Mouse (Mus musculus) heart, adult 8-10 months (tissue): ENCODE results near the gene Coq5. TPM values are rescaled to one million over a fixed set of nuclear protein-coding genes. Genes with fewer than 3 reads are reported as not detected.
"Not testable (repeated sequence)": the region's sequence is repeated elsewhere in the genome, so short reads cannot be mapped to it uniquely, and the experiment has no call there.

Source experiments
- DNase-seq: peaks from one replicate; pipeline ENCODE4 v3.0.0; 2022; ENCODE audit warnings: low spot score
- total RNA-seq, 4 experiments: library from RNA; stranded (reverse); gene quantifications; 2 replicates each; pipeline ENCODE4 v1.2.4; 2022

Coq5 gene
- total RNA-seq, 4 experiments from 2014 or later, result 138 to 171 (median 161) TPM

DNA sequence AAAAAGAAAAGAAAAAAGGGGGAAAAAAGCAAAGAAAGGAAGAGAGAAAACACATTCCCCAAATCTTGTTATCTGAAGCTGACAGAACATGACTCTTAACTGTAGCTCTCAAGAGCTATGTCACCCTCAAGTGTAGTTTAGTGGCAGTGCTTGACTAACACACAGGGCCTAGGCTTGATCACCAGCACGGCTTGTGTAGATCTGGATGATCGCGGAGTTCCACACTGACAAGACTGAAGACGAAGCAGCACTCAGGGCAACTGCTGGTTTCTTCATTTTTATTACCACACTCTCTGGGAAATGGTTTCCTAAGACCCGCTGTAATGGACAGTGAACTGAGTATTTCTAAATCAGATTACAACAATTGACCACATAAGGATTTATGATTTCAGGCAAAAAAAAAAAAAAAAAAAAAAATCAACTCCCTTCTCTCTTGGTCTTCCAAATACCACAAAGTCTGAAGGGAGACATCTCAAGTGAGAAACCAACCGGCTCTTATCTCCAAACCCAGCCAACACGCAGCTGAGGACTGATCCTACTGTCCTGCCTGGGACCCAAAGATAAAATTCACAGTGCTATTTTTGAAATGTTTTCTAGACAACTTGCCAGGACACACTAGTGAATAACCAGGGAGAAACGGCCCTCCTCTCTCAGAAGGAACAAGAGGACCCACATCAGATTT is 12.5 kb upstream of the Coq5 start:
- DNase-seq, result peak; percentile 54

DNA sequence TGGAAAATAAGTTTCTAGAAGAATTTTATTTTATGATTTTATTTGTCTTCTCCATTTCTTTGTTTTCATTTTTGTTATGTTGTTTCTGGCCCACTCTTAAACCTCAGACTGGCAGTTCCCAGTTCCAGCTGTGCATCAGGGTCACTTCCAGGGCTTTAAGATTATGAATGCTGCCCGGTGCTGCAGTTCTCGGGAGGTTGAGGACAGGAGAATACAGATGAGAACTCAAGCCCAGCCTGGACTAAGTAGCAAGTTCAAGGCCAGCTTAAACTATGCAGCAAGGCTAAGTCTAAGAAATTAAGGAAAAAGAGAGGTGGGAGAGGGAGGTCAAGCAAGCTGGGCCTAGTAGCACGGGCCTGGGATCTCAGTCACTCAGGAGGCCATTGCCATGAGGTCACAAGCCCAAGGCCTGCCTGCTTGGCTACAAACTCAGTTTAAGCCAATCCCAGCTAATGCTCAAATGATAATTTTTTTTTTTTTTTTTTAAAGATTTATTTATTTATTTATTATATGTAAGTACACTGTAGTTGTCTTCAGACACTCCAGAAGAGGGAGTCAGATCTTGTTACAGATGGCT is 11.9 kb upstream of the Coq5 start:
- DNase-seq, result no peak

DNA sequence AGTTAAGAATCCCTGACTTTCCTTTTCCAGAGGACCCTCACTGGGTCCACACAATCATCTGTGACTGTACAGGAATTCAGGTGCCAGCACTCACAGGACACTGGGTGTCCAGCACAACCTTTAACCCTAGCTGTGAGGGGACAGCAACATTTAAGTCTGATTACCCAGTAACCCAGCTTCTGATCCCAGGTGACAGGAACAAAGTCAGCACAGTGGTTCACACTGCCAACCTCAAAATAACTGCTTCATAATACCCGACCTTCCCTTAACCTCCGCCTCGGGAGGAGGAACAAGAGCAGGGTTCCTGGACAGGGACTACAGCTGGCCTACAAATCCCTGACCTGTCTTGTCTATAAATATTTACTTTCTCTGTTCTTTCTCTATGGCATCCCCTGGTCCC is 11.2 kb upstream of the Coq5 start:
- peak; percentile 61 for DNase-seq

DNA sequence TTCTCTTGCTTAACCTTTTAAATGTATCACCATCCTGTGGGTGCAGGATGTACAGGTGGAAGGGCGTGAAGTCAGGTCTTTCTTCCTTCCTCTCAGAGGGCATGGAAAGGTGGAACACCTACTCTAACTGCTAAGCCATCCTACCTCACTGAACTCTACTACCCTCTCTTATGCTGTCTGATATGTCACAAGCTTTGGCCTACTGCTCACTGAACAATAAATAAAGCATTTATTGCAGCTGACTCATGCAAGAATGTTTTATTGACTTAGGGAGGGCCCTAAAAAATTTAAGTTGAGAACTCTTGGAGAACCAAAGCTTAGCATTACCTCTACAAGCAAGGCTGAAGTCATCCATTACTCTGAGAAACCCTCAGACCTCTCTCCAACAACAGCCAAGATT is 9.5 kb upstream of the Coq5 start:
- no peak for DNase-seq

DNA sequence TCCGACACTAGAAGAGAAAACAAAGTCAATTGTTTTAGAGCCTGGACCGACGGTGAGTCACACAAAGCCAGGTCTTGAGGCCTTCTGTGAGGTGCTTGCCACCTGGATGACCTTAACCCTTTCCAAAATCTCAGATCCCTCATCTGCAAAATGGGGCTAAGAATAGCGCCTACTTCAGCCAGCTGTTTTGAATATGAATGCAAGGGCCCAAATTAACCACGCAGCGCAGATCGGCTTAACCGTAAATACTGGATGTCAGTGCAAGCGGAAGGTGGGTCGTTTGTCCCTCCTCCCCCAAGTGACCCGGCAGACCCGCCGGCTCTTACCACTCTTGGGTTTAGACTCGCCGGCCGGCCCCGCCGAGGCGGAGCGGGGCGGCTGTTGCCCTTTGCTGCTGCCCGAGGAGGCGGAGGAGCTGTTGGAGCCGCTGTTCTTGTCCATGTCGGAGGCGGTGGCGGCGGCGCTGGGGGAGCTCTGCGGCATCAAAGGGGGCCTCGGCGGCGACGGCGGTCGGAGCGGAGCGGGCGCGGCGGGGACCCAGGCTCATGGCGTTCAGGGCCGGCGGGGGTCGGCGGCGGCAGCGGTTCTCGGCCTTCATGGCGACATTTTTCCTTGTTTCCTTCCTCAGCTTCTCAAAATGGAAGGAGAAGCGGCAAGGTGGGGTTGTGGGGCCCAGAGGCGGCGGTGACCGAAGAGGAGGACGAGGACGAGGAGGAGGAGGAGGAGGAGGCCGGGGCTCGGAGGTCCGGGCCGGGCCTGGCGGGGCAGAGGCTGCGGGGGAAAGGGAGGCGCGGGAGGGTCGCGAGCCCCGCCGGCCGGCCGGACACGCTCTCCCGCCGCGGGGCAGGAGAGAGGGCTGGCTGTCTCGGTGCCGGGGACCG is 7.3 kb upstream of the Coq5 start:
- no peak for DNase-seq

DNA sequence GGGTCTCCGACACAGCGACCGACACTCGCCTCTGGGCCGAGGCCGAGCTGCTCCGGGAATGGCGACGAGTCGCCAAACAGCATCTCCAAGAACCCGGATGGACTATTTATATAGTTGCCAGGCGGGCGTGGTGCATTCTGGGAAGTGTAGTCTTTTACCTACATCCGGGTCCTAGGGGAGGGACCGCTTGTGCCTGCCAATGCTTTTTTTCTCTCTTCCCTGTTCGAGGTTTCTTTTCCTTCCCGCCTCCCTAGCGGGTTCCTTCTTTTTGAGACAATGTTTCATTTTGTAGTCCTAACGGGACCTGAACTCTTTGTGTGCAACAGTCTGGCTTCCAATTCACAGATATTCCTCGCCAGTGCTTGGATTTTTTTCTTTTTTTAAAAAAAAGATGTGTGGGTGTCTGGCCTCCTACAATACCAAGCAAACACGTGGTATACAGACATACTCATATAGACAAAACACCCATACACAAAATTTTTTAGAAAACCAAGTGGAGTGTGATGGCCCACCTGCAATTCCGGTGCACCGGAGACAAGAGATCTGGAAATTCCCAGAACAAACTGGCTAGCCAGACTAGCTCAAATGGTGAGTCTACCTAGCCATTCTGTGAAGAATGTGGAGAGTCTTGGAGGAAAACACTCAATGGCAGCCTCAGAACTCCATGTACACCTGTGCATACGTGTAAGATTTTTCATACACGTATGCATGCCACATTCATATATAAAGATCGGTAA is 6.5 kb upstream of the Coq5 start, which contains the start of gene Rnf10:
Rnf10 (minus strand) TSS at position 87 of the 737 bp plus-strand sequence.
- peak; percentile 100 for DNase-seq

DNA sequence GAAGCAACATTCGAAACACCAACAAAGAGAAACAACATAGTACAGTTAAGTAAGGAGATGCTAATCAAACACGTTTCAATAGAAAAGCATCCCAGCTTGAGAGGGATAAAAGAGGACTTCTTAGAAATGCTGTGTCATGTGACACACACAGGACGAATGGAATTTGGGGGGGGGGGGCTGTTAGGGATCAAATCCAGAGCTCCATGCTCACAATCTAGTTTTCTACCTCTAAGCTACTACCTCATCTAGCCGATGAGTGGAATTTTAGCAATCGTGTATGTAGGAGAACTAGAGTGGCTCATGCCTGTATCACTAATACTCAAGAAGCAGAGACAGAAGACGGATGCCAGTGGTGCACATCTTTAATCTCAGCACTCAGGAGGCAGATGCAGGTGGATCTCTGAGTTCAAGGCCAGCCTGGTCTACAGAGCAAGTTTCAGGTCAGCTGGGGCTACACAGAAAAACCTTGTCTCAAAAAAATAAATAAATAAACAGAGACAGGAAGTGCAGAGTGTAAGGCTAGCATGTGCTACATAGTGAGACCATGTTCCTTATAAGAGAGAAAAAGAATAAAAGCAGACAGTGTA is 5.8 kb upstream of the Coq5 start:
- no peak for DNase-seq

DNA sequence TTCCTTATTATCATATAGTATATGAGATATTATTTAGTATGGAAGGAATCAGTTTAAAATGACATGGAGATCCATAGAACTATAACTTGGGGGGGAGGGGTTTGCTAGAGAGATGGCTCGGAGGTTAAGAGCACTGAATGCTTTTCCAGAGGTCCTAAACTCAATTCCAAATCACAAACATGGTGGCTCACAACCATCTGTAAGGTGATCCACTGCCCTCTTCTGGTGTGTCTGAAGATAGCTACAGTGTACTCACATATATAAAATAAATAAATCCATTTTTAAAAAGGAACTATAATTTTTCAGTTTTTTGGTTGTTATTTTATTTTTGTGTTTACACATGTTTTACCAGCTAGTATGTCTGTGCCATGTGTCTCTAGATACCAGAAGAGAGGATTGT is 5.1 kb upstream of the Coq5 start:
- DNase-seq, result no peak

DNA sequence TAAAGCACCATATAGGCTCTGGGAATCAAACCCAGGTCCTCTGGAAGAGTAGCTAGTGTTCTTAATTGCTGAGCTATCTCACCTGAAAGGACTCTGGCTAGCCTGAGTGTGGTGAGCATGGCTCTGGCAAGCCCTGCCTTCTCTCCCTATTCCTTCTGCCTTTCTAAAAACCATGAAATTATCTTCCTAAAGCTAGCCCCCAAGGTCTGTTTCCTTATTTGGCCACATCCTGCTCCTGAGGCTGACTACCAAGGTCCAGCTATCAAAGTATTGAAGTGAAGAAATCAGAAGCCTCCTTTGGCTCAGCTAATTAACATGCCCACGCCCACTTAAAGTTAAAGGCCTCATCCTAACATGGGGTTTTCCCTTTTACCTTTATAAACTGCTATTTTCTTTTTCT is 4.7 kb upstream of the Coq5 start:
- no peak for DNase-seq

DNA sequence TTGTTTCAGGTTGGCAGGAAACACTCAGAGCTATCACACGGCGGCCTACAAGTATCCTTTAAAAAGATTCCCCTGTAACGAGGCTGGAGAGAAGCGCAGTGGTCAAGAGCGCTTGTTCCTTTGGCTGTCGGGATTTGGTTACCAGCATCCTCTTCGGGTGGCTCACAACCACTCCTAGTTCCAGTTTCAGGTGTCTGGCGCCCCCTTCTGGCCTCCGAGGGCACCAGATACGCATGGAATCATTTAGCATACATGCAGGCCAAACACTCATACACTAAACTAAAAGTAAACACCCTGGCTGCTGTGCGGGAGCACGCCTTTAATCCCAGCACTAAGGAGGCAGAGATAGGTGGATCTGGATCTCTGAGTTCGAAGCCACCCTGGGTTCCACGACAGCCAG is 3.5 kb upstream of the Coq5 start:
- no peak for DNase-seq

DNA sequence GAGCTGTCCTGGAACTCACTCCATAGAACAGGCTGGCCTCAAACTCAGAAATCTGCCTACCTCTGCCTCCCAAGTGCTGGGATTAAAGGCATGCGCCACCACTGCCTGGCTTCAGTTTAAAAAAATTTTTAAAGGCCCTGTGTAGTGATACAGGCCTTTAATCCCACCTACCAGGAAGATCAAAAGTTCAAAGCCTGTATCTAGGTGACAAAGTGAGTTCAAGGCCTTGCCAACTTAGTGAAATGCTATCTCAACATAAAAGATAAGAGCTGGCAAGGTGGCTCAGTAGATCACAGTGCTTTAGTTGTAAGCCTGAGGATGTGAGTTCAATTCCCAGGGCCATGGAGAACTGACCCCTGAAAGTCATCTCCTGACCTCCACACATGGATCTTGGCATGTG is 1.4 kb upstream of the Coq5 start:
- no peak for DNase-seq

DNA sequence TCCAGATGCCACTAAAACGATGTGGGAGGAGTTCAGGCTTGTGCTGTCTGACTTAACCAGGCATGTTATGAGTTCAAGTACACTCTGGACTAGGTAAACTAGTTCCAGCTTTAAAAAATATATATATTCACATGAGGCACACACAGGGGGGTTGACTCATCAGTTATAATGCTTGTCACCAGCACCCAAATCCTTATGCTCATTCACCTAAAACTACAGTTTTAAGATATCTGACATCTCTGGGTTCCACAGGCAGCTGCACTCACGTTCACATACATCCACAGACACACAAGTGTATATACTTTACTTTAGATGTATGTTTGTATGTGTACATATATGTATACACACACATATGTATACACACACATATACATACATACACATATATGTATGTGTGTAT is 681 bp upstream of the Coq5 start:
- no peak for DNase-seq

DNA sequence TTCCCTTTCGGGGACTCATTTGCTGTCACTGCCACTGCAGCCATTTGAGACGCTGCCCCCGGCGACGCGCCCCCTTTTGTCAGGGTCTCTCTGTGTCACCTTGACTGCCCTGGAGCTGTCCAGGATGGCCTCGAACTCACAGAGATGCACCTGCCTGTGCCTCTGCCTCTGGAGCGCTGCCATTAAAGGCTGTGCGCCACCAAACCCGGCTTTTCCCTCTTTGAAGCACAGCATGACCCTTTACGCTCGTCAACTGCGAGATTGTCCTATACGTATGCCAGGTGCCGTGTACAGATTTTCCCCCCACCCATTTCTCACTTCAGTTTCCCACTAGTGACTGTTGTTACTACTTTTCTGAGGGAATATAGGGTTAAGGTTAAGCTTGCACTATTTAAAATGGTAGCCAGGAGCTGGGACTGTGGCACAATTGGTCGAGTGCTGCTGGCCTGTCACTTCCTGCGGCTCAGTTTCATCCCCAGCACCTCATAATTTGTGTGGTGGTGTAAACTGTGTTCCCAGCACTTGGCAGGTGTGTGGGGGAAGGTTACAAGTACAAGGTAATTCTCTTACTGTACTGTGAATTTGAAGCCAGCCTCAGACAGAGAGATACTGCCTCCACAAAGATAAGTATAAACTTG is 703 bp downstream of the Coq5 start:
- DNase-seq, result no peak

DNA sequence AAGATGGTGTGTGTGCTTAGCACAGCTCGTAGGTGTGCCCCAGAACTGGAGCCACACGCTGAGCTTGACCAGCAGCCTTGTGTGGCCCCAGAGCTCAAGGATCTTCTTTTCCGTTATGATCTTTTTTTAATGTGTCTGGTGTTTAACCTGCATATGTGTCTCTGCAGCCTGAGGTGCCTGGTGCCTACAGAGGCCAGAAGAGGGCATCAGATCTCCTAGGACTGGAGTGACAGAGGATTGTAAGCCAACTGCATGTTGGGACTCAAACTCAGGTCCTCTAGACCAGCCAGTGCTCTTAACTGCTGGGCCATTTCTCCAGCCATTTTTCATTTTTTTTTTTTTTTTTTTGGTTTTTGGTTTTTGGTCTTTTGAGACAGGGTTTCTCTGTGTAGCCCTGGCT is 5.3 kb downstream of the Coq5 start:
- no peak for DNase-seq

DNA sequence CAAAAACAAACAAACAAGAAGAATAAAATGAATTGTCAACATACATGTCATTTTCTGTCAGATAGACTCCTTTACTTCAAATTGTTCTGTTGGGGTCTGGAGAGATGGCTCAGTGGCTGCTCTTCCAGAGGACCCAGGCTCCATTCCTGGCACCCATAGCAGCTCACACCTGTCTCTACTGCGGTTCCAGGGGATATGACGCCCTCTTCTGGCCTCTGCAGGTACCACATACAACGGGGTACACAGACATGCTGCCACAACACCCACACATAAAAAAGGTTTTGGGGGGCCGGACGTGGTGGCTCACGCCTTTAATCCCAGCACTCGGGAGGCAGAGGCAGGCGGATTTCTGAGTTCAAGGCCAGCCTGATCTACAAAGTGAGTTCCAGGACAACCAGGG is 14.7 kb downstream of the Coq5 start:
- DNase-seq, result no peak

DNA sequence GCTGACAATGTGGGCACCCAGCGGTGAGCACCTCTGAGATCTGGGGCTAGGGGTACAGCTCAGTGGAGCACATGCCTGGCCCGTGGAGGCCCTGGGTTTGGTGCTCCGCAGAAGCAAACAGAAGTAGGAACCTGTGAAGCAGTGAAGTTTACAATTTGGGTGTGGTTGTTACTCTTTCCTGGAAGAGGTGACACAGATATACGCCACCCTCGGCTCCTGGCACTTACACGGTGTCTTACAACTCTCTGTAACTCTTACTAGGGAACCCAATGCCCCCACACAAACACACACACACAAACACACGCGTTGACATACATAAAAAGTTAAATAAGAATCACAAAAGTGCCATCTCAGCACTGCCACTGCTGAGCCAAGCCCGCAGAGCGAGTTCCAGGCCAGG is 16.9 kb downstream of the Coq5 start:
- no peak for DNase-seq

DNA sequence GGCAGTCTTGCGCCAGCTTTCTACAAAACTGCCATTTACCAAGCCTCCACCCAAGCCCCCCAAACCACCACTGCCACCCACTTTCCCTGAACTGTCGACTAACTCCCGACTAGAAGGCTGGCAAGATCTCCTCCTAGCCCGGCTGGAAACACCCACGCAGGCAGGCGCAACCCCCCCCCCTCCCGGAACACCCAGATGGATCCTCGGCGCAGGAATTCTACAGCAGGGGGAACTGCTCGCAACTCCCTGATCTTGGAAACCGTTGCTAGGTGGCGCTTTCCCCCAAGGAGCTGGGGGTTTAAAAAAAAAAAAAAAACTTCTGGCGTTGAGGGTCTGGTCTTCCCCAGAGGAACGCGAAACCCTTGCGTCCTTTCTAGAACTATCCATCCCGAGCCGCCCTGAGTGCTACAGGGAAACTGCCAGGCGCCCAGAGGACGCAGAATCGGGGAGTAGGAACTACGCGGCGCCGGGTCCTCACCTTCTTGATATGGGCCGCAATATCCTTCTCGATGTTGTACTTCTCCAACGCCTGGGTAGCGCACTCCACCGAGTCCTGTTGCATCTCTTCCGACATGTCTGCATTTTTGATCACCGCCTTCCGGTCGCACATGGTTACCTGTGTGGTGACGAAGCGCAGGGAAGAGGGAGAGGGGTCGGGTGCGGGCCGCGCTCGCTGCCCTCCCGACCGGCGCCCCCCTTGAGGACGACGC is 20.7 kb downstream of the Coq5 start:
- peak; percentile 50 for DNase-seq

DNA sequence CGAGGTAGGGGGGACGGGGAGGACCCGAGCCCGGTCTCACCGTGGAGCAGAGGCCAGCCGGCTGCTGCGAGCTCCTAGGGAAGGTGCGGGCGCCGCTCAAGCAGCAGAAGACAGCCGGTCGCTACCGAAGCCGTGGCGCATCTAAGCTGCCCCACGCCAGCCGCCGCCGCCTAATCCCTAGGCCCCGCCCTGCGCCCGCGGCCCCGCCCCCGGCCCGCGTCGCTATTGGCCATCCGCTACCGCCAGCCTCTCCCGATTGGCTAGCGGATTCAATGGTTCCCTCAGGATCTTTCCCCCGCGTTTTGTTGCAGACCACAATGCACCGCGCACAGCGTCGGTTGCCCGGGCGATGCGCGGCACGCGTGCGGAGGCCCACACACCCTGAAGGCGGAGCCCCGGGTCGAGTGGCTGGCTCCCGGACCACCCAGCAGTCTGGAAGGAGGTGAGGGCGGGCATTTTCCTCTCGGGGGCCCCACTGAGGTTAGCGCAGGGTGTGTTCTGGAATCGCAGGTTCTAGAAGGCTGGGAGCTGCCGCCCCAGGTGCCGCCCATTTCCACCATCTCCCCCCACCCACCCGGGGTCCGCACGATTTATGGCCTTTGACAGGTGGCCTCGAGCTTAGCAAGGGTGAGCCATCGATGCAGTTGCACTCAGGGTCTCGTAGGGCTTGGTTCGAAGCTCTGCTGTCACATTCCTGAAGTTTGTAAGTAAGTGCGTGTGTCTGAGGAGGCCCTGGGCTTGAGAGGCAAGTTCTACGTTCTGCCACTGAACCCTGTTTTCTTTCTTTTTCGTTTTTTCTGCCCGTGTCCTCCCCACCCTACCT is 21.5 kb downstream of the Coq5 start, which contains the start of gene Dynll1:
Dynll1 (minus strand) TSS at position 208 of the 823 bp plus-strand sequence.
- peak; percentile 100 for DNase-seq

DNA sequence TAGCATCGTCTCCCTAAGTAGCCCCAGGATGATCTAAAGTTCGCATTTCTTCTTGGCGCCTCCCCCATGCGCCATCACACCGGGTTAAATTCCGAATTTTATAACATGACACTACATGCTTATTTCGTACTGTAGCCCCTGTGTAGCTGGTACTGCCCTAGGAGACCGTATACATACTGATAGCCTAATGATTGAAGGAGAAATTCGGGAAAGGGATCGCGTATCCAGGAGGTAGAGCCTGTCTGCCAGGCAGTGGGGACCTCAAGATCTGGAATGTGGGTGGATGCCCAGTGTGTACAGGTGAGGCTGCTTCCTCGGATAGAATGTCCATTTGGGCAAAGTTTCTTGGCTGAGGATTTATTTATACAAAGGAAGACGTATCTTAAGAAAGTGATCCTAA is 22.1 kb downstream of the Coq5 start:
- DNase-seq, result no peak

DNA sequence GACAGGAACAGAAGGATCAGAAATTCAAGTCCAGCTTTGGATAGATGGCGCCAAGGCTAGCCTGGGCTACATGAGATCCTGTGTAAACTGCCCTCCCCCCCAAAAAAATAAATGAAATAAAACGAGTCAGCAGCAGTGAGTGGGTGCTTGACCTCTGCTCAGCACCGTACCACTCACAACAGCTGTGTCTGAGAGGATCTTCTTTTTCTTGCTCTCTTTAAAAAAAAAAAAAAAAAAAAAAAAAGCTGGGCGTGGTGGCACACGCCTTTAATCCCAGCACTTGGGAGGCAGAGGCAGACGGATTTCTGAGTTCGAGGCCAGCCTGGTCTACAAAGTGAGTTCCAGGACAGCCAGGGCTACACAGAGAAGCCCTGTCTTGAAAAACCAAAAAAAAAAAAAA is 22.7 kb downstream of the Coq5 start:
- DNase-seq, result not testable (repeated sequence)
